Mouse (Mus musculus) T-helper 17 cell (primary cell): ENCODE data around the gene Gm45623.

Source experiments
- in situ Hi-C, 2 experiments: fragments of 300-600 bp; cut with MboI, MseI; formaldehyde crosslinking; loops; 1 replicate in 1 of 2; 2 replicates in 1 of 2; pipeline ENCODE4 v1.15.1; 2025; ENCODE audit warnings: high pct_unique_total_duplicates in 2 of 2

The Gm45623 gene

DNA sequence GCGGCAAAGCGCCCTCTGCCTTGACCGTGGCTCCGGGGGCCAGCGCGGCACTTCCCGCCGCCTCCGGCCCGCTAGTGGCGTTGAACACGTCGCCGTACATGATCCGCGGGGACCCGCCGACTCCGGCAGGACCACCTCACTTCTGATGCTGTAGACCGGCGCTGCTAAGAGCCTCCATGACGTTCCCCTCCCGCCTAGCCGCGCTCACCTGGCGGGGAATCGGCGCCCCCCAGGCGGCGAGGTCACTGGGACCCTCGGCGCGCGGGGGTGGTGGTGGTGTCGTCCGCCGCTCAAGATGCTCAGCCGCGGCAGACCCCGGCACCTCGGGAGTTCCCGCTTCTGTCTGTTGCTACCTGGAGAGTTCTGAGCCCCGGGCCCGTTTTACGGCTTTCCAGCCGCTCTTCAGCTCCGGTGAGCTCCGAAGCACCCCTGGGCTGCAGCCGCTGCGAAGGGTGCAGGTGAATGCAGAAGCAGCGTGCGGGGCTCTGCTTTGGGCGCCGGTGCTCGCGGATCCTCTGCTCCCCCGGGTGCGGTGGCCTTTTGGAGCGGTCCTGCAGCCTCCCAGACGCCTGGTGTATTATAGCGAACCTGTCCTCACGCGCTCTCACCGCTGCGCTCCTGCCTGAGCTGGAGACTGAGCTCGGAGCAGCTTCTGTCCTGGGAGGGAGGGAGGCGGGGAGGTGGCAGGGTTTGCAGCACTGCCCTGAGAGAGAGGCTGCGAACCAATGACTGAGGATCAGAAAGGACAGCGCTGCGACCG lies at the start of gene Gm45623:
TSS of gene Gm45623 (minus strand) at position 636 of the 760 bp plus-strand sequence.
- in situ Hi-C loops, result loop anchor here in 1 of 2 experiments (5.0 kb wide), 1 partner anchor 176 kb away; no protein-coding TSS in a partner anchor

DNA sequence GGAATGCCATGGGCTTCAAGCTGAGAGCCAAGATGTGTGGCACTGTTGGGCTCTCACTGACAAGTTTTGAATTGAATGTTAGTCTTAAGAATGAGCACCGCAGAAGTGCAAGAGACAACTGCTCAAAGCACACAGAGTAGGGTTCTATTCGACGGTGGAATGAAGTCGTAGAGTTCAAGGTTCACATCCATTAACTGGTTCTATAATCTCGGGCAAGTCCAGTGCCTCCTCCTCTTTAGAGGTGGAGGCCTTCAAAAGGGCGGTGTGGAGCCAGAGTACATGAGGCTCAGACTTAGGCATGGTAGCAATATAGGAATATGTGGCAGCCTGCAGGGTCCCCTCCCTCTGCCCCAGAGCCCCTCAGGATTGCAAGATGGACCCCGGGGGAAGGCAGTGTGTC lies 43.8 kb upstream of the Gm45623 start:
- in situ Hi-C loops, result loop anchor here in 1 of 2 experiments (10.0 kb wide), 1 partner anchor 127 kb away; no protein-coding TSS in a partner anchor

DNA sequence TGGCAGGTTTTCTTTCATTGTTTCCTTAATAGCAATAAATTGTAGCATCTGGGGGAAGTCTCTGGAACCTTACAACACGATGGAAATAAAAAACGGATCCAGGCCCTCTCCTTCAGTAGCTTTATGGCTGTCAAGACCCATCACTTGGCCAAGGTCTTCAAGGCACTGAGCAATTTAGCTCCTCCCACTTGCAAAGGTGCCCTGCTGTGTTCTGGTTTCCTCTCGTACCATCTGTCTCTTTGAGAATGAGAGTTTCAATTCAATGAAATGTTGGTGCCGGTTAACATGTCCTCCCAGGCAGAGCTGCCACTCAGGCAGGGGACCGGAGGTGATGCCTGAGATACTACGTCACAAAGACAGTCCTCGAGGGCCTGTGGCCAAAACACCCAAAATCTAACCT lies 41.9 kb upstream of the Gm45623 start:
- in situ Hi-C loops, result loop anchor here in 1 of 2 experiments (10.0 kb wide), 1 partner anchor 129 kb away; no protein-coding TSS in a partner anchor

DNA sequence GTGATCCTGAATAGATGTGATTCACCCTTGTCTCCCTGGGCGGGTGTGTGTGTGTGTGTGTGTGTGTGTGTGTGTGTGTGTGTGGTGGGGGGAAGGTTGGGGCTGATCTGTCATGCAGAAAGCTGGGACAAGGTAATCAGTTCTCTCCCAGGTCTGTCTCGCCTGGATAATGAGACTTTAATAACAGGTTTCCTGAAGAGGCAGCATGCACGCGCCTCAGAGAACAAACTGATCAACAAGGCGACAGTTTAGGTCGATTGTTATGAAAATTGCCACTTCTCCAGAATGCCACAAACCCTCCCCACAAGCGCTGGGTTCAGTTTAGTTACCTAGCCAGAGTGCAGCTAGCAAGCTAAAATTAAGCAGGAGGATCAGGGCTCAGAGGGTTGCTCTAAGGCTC lies 40.8 kb upstream of the Gm45623 start:
- in situ Hi-C loops, result loop anchor here in 1 of 2 experiments (10.0 kb wide), 1 partner anchor 130 kb away; no protein-coding TSS in a partner anchor

DNA sequence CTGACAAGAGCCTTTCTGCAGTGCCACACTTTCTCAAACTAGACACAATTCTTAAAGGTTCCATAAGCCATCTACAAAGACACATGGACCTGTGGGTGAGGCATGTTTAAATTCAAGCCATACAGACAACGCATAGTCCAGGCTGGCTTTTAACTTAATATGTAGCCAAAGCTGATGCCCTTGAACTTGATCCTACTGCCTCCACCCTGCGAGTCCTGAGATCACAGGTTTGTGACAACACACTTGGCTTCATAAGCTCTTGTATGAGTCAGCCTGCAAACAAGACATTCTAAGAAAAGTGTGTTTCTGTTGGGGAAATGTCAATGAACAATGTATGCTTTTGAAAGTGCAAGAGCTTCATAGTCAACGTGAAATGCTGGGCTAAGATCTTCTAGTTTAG lies 39.2 kb upstream of the Gm45623 start:
- in situ Hi-C loops, result loop anchor here in 1 of 2 experiments (10.0 kb wide), 1 partner anchor 132 kb away; no protein-coding TSS in a partner anchor

DNA sequence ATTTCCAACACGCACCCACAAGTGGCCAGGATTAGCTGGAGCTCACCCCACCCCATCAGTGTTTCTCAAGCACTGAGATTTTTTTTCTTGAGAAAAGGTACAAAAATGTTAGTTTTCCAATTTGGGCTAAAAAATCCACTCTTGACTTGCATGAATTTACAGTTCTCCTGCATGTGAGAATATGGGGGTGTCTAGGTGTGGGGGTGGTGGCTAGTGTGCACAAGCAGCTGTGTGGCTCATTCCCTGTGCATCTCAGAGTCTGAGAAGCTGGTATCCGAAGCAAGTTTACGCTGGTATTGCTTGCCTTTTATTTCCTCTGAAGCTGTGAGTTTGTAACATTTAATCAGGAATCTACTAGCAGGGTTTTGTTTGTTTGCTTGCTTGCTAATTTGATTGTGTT lies 37.1 kb upstream of the Gm45623 start:
- in situ Hi-C loops, result loop anchor here in 1 of 2 experiments (10.0 kb wide), 1 partner anchor 134 kb away; no protein-coding TSS in a partner anchor

DNA sequence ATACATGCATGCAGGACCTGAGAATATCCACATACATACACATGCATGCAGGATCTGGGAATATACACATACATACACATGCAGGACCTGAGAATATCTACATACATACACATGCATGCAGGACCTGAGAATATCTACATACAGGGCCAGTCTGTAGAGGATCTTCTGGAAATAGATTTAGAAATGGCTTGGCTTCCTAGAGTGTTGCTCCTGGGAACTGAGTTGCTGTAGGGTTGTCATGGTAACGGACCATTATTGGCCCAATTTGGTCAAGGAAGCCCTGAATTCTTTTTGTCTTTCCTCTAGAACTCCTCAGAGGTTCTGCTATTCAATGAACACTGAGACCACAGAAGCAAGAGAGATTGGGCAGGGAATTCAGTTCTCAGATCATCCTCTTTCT lies 29.0 kb upstream of the Gm45623 start:
- in situ Hi-C loops, result no loop called here

DNA sequence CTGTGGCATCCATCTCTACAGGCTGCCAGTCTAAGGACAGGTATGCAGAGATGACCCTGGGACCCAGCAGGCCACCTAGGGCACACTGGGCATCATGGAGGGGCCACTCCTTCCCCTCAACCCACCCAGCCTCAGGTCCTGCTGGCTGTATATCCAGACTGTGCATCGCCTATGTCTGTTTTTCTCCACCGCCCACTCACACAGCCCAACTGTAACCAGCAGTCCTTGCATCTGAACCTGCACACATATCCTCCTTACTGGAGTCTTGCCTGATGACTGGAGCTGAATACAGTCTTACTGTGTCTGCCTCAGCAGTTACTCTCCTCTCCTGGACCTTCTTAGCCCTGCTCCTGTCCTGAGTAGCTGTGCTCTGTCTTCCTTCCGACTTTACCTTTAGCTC lies 28.1 kb upstream of the Gm45623 start:
- in situ Hi-C loops, result no loop called here

DNA sequence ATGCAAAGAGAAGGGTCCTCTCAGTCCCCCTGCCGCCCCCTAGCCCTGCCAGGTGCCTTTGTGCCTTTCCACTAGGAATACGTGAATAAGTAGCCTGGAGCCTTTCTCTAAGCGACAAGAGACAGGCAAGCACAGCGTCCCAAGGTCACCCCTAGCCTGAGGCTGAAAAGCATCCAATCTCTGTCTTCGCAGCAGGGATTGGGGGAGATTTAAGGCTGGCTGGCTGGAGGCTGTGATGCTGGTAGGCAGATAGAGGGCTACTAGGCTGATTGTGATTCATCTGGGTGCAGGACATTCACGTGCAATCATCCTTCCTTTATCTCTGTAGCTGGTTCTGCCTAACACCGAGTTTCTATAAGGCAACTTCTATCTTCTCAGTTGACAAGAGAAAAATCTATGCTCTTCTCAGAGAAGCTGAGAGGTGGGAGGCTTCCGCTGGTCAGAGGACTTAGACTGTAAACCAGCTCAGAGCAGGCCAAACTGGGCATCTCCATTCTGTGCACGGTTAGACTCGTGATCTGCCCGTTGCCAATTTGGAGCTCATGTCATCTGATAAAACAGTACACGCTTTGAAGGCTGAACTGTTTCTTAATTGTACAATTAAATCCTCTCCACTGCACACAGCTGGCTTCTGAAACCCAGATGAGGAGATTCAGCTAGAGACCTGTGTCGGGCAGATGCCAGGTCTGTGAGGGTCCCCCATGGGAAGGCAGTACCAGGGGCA lies 27.3 kb upstream of the Gm45623 start:
- in situ Hi-C loops, result no loop called here

DNA sequence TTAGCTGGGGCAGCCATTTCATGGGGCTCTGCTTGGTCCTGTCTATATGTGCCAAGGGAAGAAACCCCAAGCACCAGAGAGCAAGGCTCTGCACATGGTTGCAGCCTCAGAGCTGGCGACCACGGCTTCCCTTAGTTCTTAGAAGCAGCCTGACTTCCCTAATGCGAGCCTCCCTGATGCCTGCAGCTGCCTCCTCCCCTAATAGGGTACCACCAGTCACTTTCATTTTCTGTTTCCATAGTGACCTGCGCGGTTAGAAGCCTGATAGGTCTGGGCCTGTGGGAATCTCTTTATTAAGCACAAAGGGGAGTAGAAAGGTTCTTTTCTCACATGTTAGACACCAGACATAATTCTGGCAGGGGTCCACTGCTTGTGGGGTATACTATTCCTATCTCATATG lies 20.7 kb upstream of the Gm45623 start:
- in situ Hi-C loops, result no loop called here

DNA sequence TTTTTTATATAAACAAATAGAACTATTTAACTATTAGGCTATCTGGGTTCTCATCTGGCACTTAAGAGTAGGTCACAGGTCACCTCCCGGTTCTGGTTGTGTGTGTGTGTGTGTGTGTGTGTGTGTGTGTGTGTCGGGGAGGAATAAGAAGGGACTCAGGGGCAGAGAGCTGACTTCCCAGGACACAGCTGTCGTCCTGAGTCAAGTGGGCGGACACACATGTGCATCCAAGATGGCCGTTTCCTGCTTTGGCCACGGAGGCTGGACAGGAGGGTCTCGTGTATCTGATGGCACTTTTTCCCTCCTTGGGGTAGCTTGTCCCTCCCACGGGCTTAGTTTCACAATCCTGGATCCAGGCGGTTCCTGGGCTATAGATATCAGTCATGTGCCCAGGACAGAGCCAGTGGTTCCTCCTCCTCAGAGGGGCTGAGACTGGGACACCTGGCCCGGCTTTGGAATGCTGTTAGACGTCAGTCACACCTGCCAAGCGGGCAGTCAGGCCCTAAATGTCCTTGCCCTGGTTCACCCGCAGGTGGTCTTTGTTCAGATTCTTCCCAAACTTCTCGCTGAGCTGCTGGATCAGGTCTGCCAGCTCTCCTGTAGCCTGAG lies 19.7 kb upstream of the Gm45623 start:
- in situ Hi-C loops, result no loop called here

DNA sequence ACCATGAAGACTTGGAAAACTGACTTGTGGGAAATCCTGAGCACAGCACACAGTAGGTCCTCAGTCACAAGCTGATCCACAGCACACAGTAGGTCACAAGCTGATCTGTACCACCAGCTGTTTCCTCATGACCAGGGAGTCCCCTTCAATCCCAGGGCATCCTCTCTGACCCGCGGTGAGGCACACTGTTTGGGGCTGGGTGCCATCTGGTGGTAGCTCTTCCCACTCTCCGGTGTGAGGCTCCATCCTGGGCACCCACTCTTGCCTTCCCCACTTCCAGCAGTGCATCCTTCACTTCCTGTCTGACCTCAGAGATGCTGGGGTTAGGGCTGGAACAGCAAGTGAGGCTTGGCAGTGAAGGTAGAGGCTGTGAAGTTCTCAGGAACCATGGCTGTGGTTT lies 19.0 kb upstream of the Gm45623 start:
- in situ Hi-C loops, result no loop called here

DNA sequence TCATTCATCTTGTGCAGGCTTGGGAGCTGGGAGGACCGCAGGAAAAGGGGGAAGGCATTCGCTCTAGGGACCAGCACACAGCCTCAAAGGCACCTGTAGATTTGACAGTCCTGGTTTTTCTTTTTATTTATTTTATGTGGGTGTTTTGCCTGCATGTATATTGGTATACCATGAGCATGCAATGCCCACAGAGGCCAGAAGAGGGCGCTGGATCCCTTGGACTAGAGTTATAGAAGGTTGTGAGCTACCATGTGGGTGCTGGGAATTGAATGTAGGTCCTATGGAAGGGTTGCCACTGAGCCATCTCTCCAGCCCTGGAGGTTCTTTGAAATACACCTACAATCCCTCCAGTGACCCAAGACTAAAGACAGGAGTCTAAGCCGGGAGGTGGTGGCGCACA lies 17.2 kb upstream of the Gm45623 start:
- in situ Hi-C loops, result no loop called here

DNA sequence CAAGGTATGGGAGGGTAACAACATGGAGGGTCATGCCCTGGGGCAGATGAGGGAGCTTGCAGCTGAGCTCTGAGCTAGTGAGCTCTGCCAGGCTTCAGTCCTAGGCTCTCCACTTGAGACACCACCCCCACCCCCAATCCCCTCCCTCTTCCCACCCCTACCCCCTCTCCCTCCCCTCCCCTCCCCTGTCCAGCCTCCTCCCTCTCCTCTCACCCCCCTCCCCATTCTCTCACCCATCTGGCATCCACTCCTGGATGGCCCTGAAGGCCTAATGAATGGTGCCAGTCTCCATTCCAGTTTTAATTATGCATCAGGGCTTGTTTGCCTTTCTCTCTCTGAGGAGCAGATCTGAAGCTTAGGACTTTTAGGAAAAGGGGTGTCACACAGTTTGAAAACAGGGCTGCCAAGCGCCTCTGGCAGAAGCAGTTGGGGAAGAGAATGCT lies 16.5 kb upstream of the Gm45623 start:
- in situ Hi-C loops, result no loop called here

DNA sequence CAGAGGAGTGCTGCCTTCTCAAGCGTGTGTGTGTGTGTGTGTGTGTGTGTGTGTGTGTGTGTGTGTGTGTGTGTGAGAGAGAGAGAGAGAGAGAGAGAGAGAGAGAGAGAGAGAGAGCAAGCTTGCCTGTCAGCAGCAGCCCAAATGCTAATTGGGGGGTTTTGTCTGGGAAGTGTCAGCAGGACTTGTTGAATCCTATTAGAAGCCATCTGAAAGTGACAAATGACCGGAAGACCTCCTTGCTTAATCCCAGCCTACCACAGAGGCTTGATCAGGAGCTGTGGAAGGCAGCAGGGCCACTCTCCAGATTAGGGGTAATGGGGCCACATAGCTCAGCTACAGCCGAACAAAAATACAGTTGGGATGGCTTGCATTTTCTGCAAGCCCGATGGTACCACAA lies 15.8 kb upstream of the Gm45623 start:
- in situ Hi-C loops, result no loop called here

DNA sequence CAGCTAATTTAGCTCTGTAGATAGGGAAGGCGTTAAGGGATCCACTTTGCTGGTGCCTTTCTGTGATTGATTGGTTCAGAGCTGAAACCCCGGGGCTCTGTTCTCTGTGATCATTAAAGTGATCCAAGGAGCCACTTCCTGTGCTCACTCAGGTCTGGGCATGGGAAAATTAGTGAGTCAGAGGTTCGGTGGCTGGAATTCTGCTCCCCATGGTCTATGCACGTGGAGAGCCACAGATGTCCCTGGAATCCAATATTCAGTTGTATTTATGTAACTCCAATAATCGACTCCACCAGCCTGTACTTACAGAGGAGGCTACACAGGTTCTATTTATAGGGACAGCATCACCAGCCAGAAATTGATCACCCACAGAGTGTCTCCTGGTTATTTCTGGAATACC lies 12.6 kb upstream of the Gm45623 start:
- in situ Hi-C loops, result no loop called here

DNA sequence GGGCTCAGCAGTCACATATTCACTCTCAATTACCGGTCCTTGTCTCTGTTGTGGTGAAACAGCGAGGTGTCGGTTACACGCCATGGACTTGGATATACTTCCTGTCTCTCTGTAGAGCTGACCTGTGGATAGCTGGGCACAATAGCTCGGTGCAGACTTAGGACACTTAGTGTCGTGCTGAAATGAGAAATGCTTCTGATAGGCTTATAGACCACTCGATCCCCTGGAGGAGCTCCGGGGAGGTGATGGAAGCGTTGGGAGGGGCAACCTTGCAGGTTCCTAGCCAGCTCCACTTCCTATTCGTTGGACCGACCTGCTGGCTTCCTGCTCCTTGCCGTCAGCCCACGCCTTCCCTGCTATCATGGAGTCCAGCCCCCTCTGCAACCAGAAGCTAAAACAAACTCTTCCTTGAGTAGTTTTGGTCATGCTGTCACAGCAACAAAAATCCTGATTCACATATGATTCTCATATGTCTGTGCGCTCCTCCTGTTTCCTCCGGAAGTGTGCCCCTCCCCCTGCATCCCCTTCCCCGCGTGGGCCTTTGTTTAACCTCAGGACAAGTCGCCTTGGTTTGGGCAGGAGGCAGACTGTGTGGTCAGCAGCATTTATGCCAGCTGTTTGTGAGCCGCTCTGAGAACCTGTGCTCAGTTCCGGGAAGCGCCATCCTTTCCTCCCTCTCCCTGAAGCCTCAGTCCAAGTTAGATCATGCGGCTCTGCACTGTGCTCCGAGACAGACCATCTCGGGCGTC lies 11.8 kb upstream of the Gm45623 start:
- in situ Hi-C loops, result no loop called here

DNA sequence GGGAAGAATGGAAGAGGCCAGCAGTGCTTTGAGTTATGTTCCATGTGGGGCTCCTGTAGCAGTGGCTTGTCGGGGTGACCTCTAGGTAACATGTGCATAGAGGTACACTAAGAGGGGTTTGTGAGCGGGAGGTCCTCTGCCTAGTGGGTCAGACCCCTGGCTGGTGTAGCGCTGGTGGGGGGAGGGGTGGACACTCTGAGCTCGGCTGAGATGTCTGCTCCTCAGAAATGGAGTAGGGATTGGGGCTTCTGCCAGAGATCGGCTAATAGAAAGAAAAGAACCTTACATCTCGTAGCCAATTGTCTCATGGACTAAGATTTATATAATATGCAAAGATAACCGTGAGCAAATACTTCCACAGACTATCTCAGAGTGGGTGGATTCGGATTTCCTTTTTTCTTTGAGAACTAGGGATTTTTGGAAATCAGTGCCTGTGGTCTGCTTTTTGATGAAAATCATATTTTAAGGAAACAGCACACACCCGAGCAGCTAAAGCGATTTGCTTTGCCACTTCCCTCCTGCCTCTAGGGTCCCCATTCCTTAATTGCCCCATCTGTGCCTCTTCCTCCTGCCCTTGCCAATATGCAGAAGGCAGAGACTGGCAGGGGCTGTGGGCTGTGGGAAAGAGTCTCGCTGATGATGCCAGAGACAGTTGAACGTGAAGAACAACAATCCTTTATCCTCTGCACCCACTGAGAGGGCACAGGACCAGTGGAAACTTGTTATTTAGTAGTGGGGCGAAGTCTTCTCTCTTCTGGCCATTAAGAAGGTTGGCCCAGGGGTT lies 9.0 kb upstream of the Gm45623 start:
- in situ Hi-C loops, result loop anchor here (5.0 kb wide), 1 partner anchor 290 kb away; no protein-coding TSS in a partner anchor

DNA sequence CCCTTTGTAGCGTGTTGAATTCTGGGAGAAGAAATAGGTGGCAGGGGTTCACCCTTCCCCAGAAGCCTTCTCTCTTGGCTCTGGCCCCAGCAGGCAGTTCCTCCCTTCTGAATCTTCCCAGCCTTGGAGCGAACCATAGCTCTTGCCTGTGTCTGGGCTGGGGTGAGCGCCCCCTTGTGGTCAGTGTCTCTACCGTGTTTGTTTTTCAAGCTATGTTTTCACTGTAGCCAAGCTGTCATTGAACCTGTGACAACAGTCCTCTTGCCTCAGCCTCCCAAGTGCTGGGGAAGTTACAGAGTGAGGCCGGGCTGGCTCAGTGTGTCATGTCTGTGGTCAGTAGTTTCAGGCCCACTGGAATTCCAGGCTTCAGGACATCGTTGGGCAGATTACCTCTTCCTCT lies 4.9 kb upstream of the Gm45623 start:
- in situ Hi-C loops, result no loop called here

DNA sequence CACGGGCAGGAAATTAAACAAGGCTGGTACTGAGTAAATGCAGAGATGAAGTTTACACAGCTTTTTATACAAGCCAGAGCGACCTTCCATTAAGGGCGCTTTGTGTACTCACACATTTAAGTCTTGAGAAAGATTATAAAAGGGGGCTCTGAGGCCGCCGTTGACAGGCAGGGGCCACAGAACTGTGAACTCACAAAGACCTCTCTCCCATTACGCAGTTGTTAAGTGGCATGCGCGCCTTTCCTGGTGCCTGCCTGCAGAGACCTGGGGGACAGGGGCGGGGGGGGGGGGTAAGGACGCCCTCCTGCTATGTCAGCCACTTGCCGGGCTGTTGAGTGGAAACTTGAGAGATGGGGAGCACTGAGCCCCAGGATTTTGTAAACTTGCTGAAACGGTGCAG lies 3.6 kb upstream of the Gm45623 start:
- in situ Hi-C loops, result no loop called here

DNA sequence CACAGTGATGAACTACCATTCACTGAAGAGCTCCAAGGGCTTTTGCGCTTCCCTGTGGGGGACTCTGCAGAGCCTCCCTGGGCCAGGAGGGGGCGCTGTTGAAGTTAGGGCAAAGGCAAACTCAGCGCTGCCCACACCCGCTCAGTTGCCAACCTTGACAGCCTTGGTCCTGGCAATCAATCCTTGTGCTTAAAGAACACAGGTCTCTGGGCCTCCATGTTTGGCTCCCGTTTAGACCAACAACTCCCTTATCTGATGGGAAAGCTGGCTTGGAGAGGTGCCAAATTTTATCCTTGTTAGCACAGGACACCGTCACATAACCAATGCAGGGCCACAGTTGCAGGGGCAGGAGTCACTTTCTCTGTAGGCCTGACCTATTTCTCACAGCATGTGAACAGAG lies 2.2 kb upstream of the Gm45623 start:
- in situ Hi-C loops, result no loop called here
